Mouse (Mus musculus) heart, postnatal 36 days (tissue): Measurements from ENCODE around the gene Khdc1b. TPM values are rescaled to one million over a fixed set of nuclear protein-coding genes. Genes with fewer than 3 reads are reported as not detected.
"Not testable (repeated sequence)": the region's sequence is repeated elsewhere in the genome, so short reads cannot be mapped to it uniquely, and the experiment has no call there.

Experiments
- DNase-seq, 2 experiments: peaks; one replicate each; pipeline ENCODE4 v3.0.0; 2021 to 2022
- intact Hi-C: fragments of 180-260 bp; cut with DNase I; formaldehyde crosslinking; loops from one replicate; pipeline ENCODE4 v1.15.1; 2025
- total RNA-seq, 2 experiments: library from RNA; stranded (reverse); gene quantifications; 2 replicates each; pipeline ENCODE4 v1.2.3; 2021

Khdc1b gene
- total RNA-seq, result not detected

- intact Hi-C loops, result no loop called here
- DNase-seq, result no peak
Measured at GRCm38 (mm10) chr1:21383256-21383655, at the start of gene Khdc1b. TSS of gene Khdc1b (plus strand) at chr1:21383556.

GRCm38 (mm10) chr1:21335836-21336235 lies 47.5 kb upstream of the Khdc1b start:
- DNase-seq, result no peak
- intact Hi-C loops, result no loop called here

GRCm38 (mm10) chr1:21340745-21341144 lies 42.6 kb upstream of the Khdc1b start:
- intact Hi-C loops, result loop anchor here (5.0 to 10.0 kb wide), 2 partner anchors 68 to 406 kb away; no protein-coding TSS in a partner anchor
- no peak for DNase-seq

- intact Hi-C loops, result loop anchor here (1.0 to 10.0 kb wide), 3 partner anchors 72 to 409 kb away; partner anchors contain the start of gene Tmem14a
- DNase-seq, result peak; percentile 51 to 52
Measured at GRCm38 (mm10) chr1:21344253-21344652, 39.1 kb upstream of the Khdc1b start.

- intact Hi-C loops, result loop anchor here (1.0 to 10.0 kb wide), 3 partner anchors 72 to 410 kb away; partner anchors contain the start of gene Tmem14a
- DNase-seq, result not testable (repeated sequence)
Measured at GRCm38 (mm10) chr1:21344752-21345151, 38.6 kb upstream of the Khdc1b start.

- DNase-seq, result no peak
- intact Hi-C loops, result loop anchor here (10.0 kb wide), 1 partner anchor 415 kb away; no protein-coding TSS in a partner anchor
Measured at GRCm38 (mm10) chr1:21349341-21349740, 34.0 kb upstream of the Khdc1b start, which contains the start of gene Khdc1a. TSS of gene Khdc1a (plus strand) at chr1:21349641.

- intact Hi-C loops, DNase-seq: not testable (repeated sequence)
Measured at GRCm38 (mm10) chr1:21368031-21368430, 15.3 kb upstream of the Khdc1b start, which contains the start of gene Khdc1c. TSS of gene Khdc1c (plus strand) at chr1:21368331.

GRCm38 (mm10) chr1:21391138-21391671 lies 7.8 kb downstream of the Khdc1b start:
- intact Hi-C loops, result no loop called here
- no peak for DNase-seq

- intact Hi-C loops, result no loop called here
- DNase-seq, result no peak
Measured at GRCm38 (mm10) chr1:21402804-21403203, 19.4 kb downstream of the Khdc1b start.

- intact Hi-C loops, result no loop called here
- no peak for DNase-seq
Measured at GRCm38 (mm10) chr1:21407266-21407665, 23.9 kb downstream of the Khdc1b start.

GRCm38 (mm10) chr1:21411331-21412196 lies 28.2 kb downstream of the Khdc1b start:
- DNase-seq, result peak; percentile 20 to 38
- intact Hi-C loops, result loop anchor here (1.0 kb wide), 2 partner anchors 556 to 858 kb away; no protein-coding TSS in a partner anchor

GRCm38 (mm10) chr1:21412197-21412555 lies 28.8 kb downstream of the Khdc1b start:
- no peak for DNase-seq
- intact Hi-C loops, result no loop called here

GRCm38 (mm10) chr1:21419370-21419769 lies 36.0 kb downstream of the Khdc1b start:
- DNase-seq, result no peak
- intact Hi-C loops, result loop anchor here (2.0 kb wide), 1 partner anchor 547 kb away; no protein-coding TSS in a partner anchor

- DNase-seq, result no peak
- intact Hi-C loops, result no loop called here
Measured at GRCm38 (mm10) chr1:21425654-21426053, 42.3 kb downstream of the Khdc1b start.

- intact Hi-C loops, result no loop called here
- no peak for DNase-seq
Measured at GRCm38 (mm10) chr1:21428079-21428478, 44.7 kb downstream of the Khdc1b start.

- intact Hi-C loops, result no loop called here
- no peak for DNase-seq
Measured at GRCm38 (mm10) chr1:21431666-21432065, 48.3 kb downstream of the Khdc1b start.

GRCm38 (mm10) chr1:21434853-21435252 lies 51.5 kb downstream of the Khdc1b start:
- DNase-seq, result no peak
- intact Hi-C loops, result no loop called here
